Mouse (Mus musculus): ENCODE data around the gene Cct7. TPM values are rescaled to one million over a fixed set of nuclear protein-coding genes. Genes with fewer than 3 reads are reported as not detected.

Gene Cct7
- polyA plus RNA-seq (2014; fragmentation: Illumina TruSeq; extraction: RNeasy Lipid Tissue Mini Kit (QIAGEN cat#74804); ENCODE audit: low read depth, low replicate concordance) = 361 TPM

DNA sequence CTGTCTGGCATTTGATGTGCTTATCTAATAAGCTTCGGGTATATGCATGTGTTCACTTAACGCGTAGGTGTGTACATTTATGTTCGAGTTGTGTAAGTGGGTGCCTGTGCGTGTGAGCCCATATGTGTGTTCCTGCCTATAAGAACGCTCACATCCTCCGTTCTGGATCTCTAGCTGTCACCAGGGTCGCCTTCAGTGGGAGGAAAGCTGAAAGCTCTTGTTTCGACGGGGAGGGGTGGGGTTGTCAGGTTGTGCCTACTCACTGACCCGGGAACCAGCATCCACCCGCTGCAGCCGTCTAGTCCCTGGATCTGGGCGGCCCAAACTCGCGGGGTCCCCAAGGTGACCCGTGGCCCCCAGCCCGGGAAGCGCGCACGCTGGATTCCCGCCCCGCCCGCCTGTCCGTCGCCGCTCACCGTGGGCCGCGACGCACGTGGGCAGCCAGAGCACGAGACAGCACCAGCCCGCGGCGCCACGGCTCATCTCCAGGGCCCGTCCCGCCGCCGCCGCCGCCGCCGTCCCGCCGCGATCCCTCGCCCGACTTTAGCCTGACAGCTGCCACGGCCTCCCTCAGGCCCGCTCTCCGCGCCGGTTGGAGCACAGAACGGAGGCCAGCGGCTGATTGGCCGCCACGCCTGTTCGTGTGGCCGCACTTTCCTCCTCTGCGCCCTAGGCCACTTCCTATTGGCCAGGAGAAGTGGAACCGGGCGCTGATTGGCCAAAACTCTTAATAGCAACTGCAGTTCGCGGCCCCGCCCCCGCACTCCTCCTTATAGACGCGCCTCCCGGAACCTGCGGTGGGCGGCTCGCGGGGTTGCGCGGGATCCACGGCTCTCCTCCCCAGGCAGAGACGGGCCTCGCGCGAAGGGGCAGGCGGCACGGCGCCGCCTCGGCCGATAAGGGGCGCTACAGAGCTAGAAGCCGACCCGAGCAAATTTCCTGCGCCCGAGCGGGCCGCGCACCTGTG lies at the start of gene Cct7:
Gene Cct7 (plus strand): TSS at position 818 of the 967 bp plus-strand sequence.

DNA sequence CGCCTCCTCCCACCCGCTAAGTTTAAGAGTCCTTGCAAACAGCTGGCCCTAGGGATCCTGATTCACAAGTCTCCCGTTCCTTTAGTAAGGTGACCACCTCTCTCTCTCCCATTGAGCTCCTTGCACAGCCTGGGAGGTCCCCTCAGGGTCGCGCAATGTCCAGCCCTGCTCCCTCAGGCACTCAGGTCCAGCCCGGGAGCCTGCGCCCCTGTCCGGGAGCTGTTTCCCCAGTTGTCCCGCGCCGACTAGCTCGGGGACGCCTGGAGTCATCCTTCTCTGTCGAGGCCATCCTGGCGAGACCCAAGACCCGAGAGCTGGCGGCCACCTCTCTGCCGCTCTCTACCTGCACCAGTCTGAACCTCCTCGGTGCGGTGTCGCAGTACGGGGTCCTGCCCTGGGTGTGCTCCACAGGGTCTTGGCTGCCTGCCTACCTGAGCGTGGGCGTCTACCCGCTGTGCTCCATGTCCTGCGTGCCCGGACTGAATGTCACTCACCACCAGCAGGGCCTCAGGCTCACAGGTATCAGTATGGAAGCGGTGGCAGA lies 27.4 kb upstream of the Cct7 start, which contains the start of gene Noto:
Gene Noto (plus strand): TSS at position 51 of the 544 bp plus-strand sequence.

DNA sequence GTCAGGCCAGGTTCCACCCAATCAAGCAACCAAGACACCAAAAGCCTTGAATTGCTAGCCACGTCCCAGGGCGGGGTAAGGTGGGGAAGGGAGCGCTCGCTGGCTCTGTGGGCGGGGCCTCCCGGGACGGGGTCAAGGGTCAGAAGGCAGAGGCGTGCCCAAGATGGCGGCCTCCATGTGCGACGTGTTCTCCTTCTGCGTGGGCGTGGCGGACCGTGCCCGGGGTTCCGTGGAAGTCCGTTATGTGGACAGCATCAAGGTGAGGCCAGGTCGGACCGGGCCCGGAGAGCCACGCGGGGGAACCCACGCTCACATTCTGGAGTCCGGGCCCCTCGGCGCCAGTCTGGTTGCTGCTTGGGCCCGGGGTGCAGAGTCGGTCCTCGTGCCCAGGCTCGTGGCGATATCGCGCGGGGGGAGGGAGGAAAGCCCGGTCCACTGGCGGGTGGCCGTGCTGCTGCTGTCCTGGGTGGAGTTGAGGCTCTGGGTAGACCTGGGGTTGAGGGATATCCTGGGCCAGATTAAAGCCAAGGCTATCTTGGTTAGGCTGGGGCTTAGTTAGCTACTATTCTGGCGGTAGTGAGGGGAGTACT lies 19.4 kb upstream of the Cct7 start, which contains the start of gene Smyd5:
Gene Smyd5 (plus strand): TSS at position 148 of the 590 bp plus-strand sequence.

DNA sequence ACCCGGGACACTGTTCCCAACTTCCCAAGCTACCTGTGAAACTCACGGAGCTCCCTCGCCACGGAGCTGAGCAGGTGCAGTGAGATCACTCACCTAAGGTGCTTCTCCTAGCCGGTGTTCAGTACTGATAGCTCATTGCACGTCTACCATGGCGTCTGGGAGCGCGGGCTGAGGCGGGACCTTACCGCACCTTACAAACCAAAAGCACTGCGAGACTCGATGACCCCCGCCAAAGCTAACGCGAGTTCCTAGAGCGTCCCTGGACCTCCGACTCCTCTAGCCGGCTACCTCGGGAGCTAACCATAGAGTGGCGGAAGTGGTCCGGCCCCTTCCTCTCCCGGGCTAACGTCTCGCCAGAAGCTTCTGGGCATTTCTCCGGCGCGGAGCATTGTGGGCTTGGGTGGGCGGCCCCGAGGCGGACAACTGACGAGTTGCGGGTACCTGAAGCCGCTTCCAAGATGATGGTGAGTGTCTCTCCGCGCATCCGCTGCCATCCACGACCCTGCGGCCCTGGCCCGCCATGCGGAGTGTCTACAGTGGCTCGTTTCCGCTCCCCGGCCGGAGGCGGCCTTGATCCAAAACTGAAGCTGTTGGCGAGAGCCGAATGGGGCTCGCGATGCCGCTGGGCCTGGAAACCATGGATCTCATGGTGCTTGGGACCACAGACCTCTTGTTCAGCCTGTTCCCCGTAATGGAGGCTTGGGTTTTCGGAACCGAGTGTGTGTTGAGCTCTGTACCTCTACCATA lies 523 bp downstream of the Cct7 start, which contains the start of gene Pradc1:
Gene Pradc1 (minus strand): TSS at position 307 of the 747 bp plus-strand sequence.

DNA sequence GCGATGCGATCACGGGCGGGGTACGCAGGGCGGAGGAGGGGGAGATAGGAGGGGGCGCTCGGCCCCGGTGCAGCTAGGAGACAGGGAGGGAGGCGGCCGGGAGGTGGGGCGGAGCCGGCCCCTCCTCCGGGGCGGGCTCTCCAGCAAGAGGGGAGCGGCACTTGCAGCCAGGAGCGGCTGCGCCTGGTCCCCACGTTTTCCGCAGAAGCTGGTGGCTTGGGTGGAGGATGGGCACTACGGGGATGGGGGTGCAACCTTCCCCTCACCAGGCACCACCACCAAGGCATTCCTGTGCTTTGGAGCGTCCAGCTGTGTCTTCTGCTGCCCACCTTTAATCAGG lies 51.6 kb downstream of the Cct7 start, which contains the start of gene Fbxo41:
Gene Fbxo41 (minus strand): TSS at position 84 of the 340 bp plus-strand sequence.

DNA sequence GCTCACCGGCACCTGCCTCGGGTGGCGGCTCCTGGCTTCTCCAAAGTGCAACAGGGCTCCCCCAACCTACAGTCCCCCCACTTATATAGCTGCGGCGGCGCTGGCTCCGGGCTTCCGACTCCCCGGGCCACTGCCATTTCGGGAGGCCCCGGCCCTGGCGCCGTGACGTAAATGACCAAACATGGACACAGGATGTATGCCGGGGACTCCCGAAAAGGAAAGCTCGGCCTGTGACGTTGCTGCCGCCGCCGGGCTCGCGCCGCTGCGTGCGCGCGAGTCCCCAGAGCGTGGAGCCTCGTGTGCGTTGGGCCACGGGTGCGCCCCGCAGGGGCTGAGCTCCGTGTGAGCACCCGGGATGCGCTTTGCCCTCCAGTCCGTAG lies 62.2 kb downstream of the Cct7 start, which contains the start of gene Egr4:
Gene Egr4 (minus strand): TSS at position 59 of the 380 bp plus-strand sequence.

Other genes starting within 250 kb of the Cct7 start
- 0.24 TPM for gene Sfxn5, start 118.1 kb upstream of the Cct7 start, polyA plus RNA-seq (2014; fragmentation: Illumina TruSeq; extraction: RNeasy Lipid Tissue Mini Kit (QIAGEN cat#74804); ENCODE audit: low read depth, low replicate concordance)
- gene Rab11fip5, start 76.9 kb upstream of the Cct7 start, polyA plus RNA-seq (2014; fragmentation: Illumina TruSeq; extraction: RNeasy Lipid Tissue Mini Kit (QIAGEN cat#74804); ENCODE audit: low read depth, low replicate concordance) = 20.2 TPM
- not detected for gene Noto, start 27.6 kb upstream of the Cct7 start, polyA plus RNA-seq (2014; fragmentation: Illumina TruSeq; extraction: RNeasy Lipid Tissue Mini Kit (QIAGEN cat#74804); ENCODE audit: low read depth, low replicate concordance)
- gene Smyd5, start 19.5 kb upstream of the Cct7 start, polyA plus RNA-seq (2014; fragmentation: Illumina TruSeq; extraction: RNeasy Lipid Tissue Mini Kit (QIAGEN cat#74804); ENCODE audit: low read depth, low replicate concordance) = 1.5 TPM
- 4.5 TPM for gene Pradc1, start 456 bp downstream of the Cct7 start, polyA plus RNA-seq (2014; fragmentation: Illumina TruSeq; extraction: RNeasy Lipid Tissue Mini Kit (QIAGEN cat#74804); ENCODE audit: low read depth, low replicate concordance)
- 0.08 TPM for gene Fbxo41, start 51.5 kb downstream of the Cct7 start, polyA plus RNA-seq (2014; fragmentation: Illumina TruSeq; extraction: RNeasy Lipid Tissue Mini Kit (QIAGEN cat#74804); ENCODE audit: low read depth, low replicate concordance)
- 0.21 TPM for gene Egr4, start 62.1 kb downstream of the Cct7 start, polyA plus RNA-seq (2014; fragmentation: Illumina TruSeq; extraction: RNeasy Lipid Tissue Mini Kit (QIAGEN cat#74804); ENCODE audit: low read depth, low replicate concordance)
- gene Alms1, start 136.0 kb downstream of the Cct7 start, polyA plus RNA-seq (2014; fragmentation: Illumina TruSeq; extraction: RNeasy Lipid Tissue Mini Kit (QIAGEN cat#74804); ENCODE audit: low read depth, low replicate concordance) = 117 TPM